Mouse (Mus musculus) hindbrain, embryonic 12.5 days (tissue): ENCODE measurements at regions not wholly inside any gene's neighbourhood (a gene's known extent, or its start where the extent isn't known, plus 50 kb on each side); places are given as distances from the start of the nearest gene placed in this dataset.

Experiments
- ATAC-seq: fragments of 200-750 bp; cut with Nextera tagmentation; 2 replicates; pipeline ENCODE4 v1.8.0; 2017; ENCODE audit warnings: moderate TSS enrichment; ENCODE audit not compliant: low FRiP score
- H3K27ac ChIP-seq: fragments of 300-500 bp; sonication (generic); 2 replicates; pipeline ENCODE4 v1.5.1; 2016; ENCODE audit warnings: mild to moderate bottlenecking
- H3K27me3 ChIP-seq: fragments of 300-500 bp; sonication (generic); 2 replicates; pipeline ENCODE4 v1.6.1; 2016; ENCODE audit warnings: mild to moderate bottlenecking
- H3K36me3 ChIP-seq: fragments of 300-500 bp; sonication (generic); 2 replicates; pipeline ENCODE4 v1.6.1; 2016; ENCODE audit warnings: mild to moderate bottlenecking
- H3K4me1 ChIP-seq: fragments of 300-500 bp; sonication (generic); 2 replicates; pipeline ENCODE4 v1.6.1; 2016
- H3K4me2 ChIP-seq: fragments of 300-500 bp; sonication (generic); replicated peaks from 2 replicates; pipeline ENCODE4 v1.6.1; 2016; ENCODE audit warnings: mild to moderate bottlenecking
- H3K4me3 ChIP-seq: fragments of 300-500 bp; sonication (generic); 2 replicates; pipeline ENCODE4 v1.5.1; 2016; ENCODE audit warnings: mild to moderate bottlenecking
- H3K9ac ChIP-seq: fragments of 300-500 bp; sonication (generic); 2 replicates; pipeline ENCODE4 v1.6.1; 2016; ENCODE audit warnings: mild to moderate bottlenecking, moderate library complexity
- H3K9me3 ChIP-seq: fragments of 300-500 bp; sonication (generic); replicated peaks from 2 replicates; pipeline ENCODE4 v1.6.1; 2016; ENCODE audit warnings: mild to moderate bottlenecking
- WGBS: fragments of 180-500 bp; shearing (Covaris S2); methylation state at CpG from one replicate; pipeline ENCODE4 v1.1.7; 2016; 5-methylcytosine and 5-hydroxymethylcytosine counted together

DNA sequence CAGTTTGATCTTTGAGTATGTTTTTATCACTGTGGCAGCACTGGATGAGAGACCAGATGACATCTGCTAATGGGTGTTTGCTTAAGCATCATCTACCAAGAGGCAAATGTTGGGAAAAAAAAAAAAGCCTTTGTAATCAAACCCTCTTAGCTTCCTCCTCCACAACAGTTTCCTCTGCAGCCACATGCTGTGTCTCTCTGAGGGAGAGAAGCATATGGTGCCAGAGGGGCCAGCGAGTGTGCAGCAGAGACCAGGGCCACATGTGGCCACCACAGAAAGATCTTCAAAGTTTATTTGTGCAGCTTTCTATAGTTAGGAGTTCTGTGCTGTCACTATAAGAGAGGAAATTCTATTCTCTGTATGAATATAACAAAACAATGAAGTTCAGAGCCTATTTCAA, 427.6 kb upstream of the Klf6 start:
- Histone ChIP-seq H3K4me1 (no peaks in the 10 kb centered on the region), H3K27me3 (no peaks in the 10 kb centered on the region), H3K27ac (no peak overlapping the region), H3K36me3 (no peaks in the 10 kb centered on the region), H3K4me3 (no peak overlapping the region), H3K9me3 (no peaks in the 10 kb centered on the region), H3K9ac (no peak overlapping the region), H3K4me2 (no peak overlapping the region)
- no peak for ATAC-seq
- WGBS, result 40% methylated on average over 1 of the region's 1 CpGs

DNA sequence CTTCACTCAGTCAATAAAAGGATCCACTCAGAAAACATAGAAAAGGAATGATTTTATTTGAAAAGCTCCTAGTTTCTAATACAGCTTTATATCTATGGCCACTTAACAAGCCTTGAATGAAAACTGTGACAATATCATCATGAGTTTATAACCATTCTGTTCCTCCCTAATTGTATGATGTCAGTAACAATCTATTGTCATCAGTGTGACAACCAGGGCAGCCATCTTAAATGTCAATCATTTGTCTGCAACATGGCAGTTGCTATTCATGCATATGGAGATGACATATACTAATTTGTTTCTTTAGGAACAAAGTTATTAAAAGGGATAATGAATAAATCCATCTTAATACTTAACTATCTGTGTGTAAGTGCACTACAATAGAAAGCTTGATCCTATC, 426.2 kb upstream of the Klf6 start:
- Histone ChIP-seq H3K4me2 (no peak overlapping the region), H3K4me1 (no peaks in the 10 kb centered on the region), H3K27ac (no peak overlapping the region), H3K36me3 (no peaks in the 10 kb centered on the region), H3K27me3 (no peaks in the 10 kb centered on the region), H3K4me3 (no peak overlapping the region), H3K9me3 (no peaks in the 10 kb centered on the region), H3K9ac (no peak overlapping the region)
- ATAC-seq, result no peak

DNA sequence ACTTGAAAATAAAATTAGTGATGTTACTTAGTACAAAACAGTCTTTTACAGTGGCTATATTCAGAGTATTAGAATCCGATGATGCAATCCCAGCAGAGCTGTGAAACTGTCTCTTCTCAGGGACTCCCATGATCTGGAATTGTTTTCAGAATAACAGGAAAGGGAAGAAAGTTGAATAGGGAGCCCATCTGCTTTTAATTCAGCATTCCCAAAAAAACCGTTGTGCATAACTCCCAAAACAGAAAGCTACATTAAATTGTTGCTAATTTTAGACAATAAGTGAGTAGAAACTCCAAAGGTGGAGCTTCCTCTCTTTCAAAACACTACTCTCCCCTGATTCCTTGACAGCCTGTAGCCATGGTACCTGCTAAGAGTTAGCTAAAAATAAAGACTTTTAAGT, 425.1 kb upstream of the Klf6 start:
- H3K4me3 ChIP-seq, result no peak overlapping the region
- ATAC-seq, result no peak
- no peaks in the 10 kb centered on the region for H3K27me3 ChIP-seq
- H3K4me1 ChIP-seq, result no peaks in the 10 kb centered on the region
- no peak overlapping the region for H3K27ac ChIP-seq
- no peaks in the 10 kb centered on the region for H3K9me3 ChIP-seq
- H3K4me2 ChIP-seq, result no peak overlapping the region
- H3K9ac ChIP-seq, result no peak overlapping the region
- no peaks in the 10 kb centered on the region for H3K36me3 ChIP-seq
- WGBS, result 76% methylated on average over 2 of the region's 2 CpGs

DNA sequence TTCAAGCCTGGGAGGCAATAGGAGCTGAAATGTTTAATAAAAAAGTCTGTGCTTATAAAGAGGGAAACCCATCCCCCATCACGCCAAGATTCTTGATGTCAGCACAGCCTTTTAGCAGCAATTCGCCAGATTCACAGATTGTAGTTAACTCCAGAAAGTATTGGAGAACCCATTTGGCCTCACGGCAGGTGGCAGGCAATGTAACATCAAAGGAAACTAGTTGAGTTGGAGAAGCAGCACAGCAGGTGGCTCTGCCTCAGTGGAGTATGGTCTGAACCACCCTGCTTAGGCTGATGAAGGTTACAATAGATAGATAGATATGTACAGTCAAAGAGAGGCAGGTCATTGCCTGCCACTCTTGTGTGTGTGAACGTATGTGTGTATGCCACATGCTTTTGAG, 420.8 kb upstream of the Klf6 start:
- no peak overlapping the region for H3K4me2 ChIP-seq
- no peak overlapping the region for H3K27ac ChIP-seq
- H3K4me1 ChIP-seq, result no peaks in the 10 kb centered on the region
- no peak for ATAC-seq
- H3K9ac ChIP-seq, result no peak overlapping the region
- WGBS, result 72% methylated on average over 4 of the region's 4 CpGs
- H3K27me3 ChIP-seq, result no peaks in the 10 kb centered on the region
- no peaks in the 10 kb centered on the region for H3K36me3 ChIP-seq
- no peak overlapping the region for H3K4me3 ChIP-seq
- H3K9me3 ChIP-seq, result no peaks in the 10 kb centered on the region

DNA sequence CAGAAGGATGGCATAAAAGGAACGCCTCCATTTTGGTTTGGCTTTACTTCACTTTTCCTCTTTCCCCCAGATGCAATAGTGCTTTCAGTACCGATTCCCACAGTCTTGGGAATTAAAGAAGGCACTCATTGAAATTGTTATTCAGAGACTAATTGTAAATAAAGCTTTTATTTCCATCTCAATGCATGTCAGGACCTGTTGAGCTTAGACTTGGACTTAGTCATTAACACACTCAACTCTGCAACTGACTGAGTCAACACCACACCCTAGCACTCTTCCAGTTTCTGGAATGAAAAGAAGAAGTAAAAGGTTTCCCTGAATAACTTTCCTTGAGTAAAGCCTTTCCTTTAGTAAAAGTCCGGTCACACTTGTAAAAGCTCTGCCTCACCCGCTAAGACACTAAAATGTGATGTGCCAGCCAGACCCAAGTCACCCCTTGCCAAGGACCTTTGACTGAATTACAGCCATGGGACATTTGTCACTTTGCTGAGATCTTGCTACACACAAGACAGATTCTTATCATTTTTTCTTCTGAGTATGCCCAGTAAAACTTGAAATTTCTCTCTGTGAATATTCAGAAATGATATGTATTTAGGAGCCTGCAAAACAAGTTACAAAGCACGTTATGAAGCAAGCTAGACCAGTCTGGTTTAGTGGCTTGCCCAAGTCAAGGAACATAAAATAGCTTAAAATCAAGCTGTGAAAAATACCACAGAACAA, 416.4 kb upstream of the Klf6 start:
- H3K27ac ChIP-seq, result no peak overlapping the region
- no peaks in the 10 kb centered on the region for H3K9me3 ChIP-seq
- ATAC-seq, result no peak
- WGBS, result 90% methylated on average over 5 of the region's 5 CpGs
- no peak overlapping the region for H3K4me3 ChIP-seq
- H3K4me2 ChIP-seq, result no peak overlapping the region
- H3K36me3 ChIP-seq, result no peaks in the 10 kb centered on the region
- no peak overlapping the region for H3K9ac ChIP-seq
- no peaks in the 10 kb centered on the region for H3K4me1 ChIP-seq
- no peaks in the 10 kb centered on the region for H3K27me3 ChIP-seq

DNA sequence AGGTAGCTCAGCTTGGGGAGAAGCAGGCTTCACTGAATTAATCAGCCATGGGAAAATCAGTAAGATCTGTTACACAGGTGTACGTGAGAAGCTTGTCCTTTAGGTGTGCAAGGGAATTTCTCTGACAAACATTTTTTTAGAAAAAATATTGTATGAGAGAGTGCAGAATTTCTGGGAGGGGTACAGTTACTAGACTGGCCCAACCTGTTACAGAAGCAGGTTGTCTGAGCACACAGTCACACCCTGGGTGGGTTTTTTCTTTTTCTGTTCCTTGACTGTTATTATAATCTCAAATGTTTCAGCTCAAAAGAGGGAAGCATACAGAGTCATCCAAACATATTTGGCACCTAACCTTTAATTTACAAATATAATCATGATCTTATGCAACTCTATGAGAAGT, 412.7 kb upstream of the Klf6 start:
- ATAC-seq, result no peak
- H3K27me3 ChIP-seq, result no peaks in the 10 kb centered on the region
- H3K4me1 ChIP-seq, result no peaks in the 10 kb centered on the region
- H3K36me3 ChIP-seq, result no peaks in the 10 kb centered on the region
- no peaks in the 10 kb centered on the region for H3K9me3 ChIP-seq
- WGBS, result 75% methylated on average over 1 of the region's 1 CpGs
- no peak overlapping the region for H3K4me3 ChIP-seq
- no peak overlapping the region for H3K27ac ChIP-seq
- no peak overlapping the region for H3K4me2 ChIP-seq
- H3K9ac ChIP-seq, result no peak overlapping the region

DNA sequence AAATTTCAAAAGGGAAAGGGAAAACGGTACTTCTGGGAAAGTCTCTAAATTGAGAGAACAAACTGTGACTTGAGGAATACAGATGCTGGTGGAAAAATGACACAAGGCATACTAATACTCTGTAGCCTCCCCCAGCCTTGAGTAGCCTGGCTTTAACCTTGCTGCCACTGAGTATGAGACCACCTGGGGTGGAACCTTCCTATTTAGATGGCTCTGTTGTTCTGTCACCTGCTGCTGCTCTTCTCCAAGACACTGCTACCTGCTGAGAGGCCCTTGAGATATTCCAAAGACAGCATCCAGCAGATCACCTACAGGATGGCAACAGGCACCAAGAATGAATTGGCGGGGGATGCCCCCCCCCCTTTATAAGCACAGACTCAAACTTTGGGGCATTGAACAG, 380.5 kb upstream of the Klf6 start:
- Histone ChIP-seq H3K9me3 (no peaks in the 10 kb centered on the region), H3K36me3 (no peaks in the 10 kb centered on the region), H3K9ac (no peak overlapping the region), H3K27me3 (no peaks in the 10 kb centered on the region), H3K4me3 (no peak overlapping the region), H3K4me2 (no peak overlapping the region), H3K4me1 (no peaks in the 10 kb centered on the region), H3K27ac (no peak overlapping the region)
- no peak for ATAC-seq
- WGBS, result 75% methylated on average over 2 of the region's 2 CpGs

DNA sequence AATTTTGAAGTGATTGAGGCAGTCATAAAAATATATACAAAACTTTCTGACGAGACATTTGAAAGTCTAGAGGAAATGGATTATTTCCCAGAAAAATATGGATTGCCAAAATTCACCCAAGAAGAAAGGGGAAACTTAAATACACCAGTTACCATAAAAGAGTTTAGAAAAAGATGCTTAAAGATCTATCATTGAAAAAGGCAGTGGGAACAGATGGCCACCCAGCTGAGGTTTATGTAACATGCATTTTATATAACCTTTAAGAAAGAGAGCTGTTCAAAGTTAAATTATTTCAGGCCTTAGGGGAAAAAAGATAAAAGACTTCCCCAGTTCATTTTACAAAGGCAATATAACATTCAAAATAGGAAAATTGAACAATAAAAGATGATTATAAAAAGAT, 369.0 kb upstream of the Klf6 start:
- Histone ChIP-seq H3K4me3 (no peak overlapping the region), H3K9me3 (no peaks in the 10 kb centered on the region), H3K27me3 (no peaks in the 10 kb centered on the region), H3K4me2 (no peak overlapping the region), H3K27ac (no peak overlapping the region), H3K36me3 (no peaks in the 10 kb centered on the region), H3K9ac (no peak overlapping the region), H3K4me1 (no peaks in the 10 kb centered on the region)
- no peak for ATAC-seq
- 87% methylated on average over 1 of the region's 1 CpGs for WGBS

DNA sequence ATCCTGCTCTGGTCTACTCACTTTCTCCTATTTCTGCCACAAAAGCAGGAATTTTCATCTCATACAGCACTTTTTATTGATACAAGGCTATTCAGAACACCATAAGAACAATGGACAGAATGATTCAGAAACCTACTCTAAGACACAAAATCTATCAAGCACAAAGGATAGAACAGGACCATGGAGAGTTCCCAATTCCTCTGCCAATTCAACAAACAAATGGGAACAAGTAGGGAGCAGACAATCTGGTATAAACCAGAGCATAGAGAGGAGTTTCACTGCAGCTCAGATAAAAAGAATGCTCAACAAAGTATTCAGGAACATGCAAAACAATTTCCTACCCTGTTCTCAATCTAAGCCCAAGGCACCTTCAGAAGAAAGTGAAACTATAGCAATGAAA, 363.7 kb upstream of the Klf6 start:
- no peak for ATAC-seq
- H3K27ac ChIP-seq, result no peak overlapping the region
- no peak overlapping the region for H3K9ac ChIP-seq
- no peaks in the 10 kb centered on the region for H3K9me3 ChIP-seq
- no peaks in the 10 kb centered on the region for H3K4me1 ChIP-seq
- H3K4me2 ChIP-seq, result no peak overlapping the region
- H3K4me3 ChIP-seq, result no peak overlapping the region
- H3K27me3 ChIP-seq, result no peaks in the 10 kb centered on the region
- no peaks in the 10 kb centered on the region for H3K36me3 ChIP-seq

DNA sequence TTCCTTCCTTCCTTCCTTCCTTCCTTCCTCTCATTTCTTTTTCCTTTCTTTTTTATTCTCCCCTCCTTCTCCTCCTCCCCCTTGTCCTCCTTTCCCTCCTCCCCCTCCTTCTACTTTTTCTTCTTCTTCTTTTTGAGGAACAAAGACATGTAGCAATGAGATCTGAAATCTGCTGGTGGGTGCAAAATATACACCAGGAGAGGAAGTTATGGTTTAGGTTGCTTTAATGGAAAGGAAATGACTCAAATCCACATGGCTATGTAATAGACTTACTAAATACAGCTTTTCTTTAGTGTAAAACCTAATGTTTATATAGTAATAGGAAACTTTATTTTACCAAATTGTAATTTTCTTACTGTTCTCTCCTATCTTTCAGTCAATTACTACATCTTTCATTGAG, 349.5 kb upstream of the Klf6 start:
- Histone ChIP-seq H3K27ac (no peak overlapping the region), H3K4me1 (no peaks in the 10 kb centered on the region), H3K4me3 (no peak overlapping the region), H3K27me3 (no peaks in the 10 kb centered on the region), H3K4me2 (no peak overlapping the region), H3K9ac (no peak overlapping the region), H3K9me3 (no peaks in the 10 kb centered on the region), H3K36me3 (no peaks in the 10 kb centered on the region)
- ATAC-seq, result no peak

DNA sequence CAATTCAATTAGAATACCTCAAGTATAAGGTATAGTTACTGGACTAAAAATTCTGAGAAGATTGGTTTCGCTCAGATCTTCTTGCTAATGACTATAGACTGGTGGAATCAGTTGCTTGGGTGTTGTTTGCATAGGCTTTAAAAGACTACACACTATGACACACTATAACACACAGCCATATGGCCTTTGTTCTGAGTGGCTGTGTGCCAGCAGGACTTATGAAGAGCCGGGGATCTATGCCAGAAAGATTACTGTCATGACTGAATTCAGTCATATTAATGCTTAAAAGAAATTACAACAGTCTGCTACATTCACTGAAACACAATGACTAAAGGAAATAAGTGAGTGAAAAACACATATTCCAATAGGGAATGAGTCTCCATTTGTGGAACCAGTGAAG, 345.7 kb upstream of the Klf6 start:
- no peak for ATAC-seq
- no peak overlapping the region for H3K4me3 ChIP-seq
- H3K4me1 ChIP-seq, result no peaks in the 10 kb centered on the region
- no peaks in the 10 kb centered on the region for H3K9me3 ChIP-seq
- no peaks in the 10 kb centered on the region for H3K36me3 ChIP-seq
- no peak overlapping the region for H3K4me2 ChIP-seq
- no peak overlapping the region for H3K9ac ChIP-seq
- H3K27me3 ChIP-seq, result no peaks in the 10 kb centered on the region
- WGBS, result 78% methylated on average over 2 of the region's 2 CpGs
- no peak overlapping the region for H3K27ac ChIP-seq

DNA sequence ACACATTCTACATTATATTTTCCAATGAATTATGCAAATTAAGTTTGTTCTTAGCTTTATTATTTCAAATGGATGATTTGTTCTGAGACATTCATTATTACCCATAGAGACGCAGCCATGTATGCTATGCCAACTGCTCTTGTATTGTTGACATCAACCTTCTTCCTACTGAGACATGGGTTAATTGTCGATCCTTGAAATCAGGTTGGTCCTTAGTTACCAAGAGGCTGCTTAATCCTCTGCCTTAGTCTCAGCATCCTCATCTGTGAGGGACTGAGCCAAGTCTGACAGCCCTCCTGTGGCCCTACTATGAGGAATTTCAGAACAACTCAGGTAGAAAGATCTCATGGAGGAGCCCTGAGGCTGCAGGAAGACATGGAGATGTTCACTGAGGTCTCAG, 345.2 kb upstream of the Klf6 start:
- H3K27me3 ChIP-seq, result no peaks in the 10 kb centered on the region
- H3K9ac ChIP-seq, result no peak overlapping the region
- H3K4me3 ChIP-seq, result no peak overlapping the region
- no peaks in the 10 kb centered on the region for H3K36me3 ChIP-seq
- H3K27ac ChIP-seq, result no peak overlapping the region
- no peak for ATAC-seq
- no peaks in the 10 kb centered on the region for H3K9me3 ChIP-seq
- no peaks in the 10 kb centered on the region for H3K4me1 ChIP-seq
- H3K4me2 ChIP-seq, result no peak overlapping the region
- WGBS, result 92% methylated on average over 2 of the region's 2 CpGs

DNA sequence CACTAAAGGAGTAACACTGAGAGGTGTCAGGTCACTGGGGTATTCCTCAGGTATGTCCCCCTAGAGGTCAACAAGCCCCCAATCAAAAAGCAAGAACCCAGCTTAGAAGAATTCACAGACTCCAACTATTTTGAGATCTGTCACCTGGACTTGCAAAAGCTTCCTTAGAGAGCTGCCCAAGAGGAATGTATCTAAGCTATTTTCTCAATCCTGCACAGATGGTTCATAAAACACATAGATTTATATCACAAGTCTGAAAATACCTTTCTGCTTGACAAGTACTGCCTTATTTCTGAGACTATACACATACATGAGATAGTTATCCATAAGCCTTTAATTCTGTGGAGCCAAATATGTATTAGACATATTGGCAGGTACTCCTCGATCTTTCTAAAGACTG, 342.1 kb upstream of the Klf6 start:
- Histone ChIP-seq H3K36me3 (no peaks in the 10 kb centered on the region), H3K4me2 (no peak overlapping the region), H3K4me3 (no peak overlapping the region), H3K9me3 (no peaks in the 10 kb centered on the region), H3K27ac (no peak overlapping the region), H3K27me3 (no peaks in the 10 kb centered on the region), H3K9ac (no peak overlapping the region), H3K4me1 (no peaks in the 10 kb centered on the region)
- 84% methylated on average over 1 of the region's 1 CpGs for WGBS
- no peak for ATAC-seq

DNA sequence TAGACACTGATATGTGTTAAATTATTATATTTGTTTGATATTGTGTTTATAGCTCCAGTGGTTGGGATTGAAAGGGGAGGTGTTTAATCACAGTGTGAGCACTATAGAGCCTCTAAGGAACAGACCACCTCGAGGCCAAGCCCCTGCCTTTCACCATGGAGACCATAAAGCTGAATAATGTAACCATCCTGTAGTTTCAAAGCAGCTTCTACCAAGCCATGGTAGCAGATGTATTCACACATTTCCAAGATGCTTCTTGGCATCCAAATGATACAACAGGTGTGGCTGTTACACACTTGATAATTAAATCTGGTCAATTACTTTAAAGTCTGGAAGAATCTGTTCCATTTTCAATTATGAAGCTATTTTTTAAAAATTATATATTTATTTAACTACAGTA, 341.7 kb upstream of the Klf6 start:
- Histone ChIP-seq H3K36me3 (no peaks in the 10 kb centered on the region), H3K9ac (no peak overlapping the region), H3K4me1 (no peaks in the 10 kb centered on the region), H3K9me3 (no peaks in the 10 kb centered on the region), H3K27ac (no peak overlapping the region), H3K4me2 (no peak overlapping the region), H3K27me3 (no peaks in the 10 kb centered on the region), H3K4me3 (no peak overlapping the region)
- no peak for ATAC-seq
- WGBS, result 68% methylated on average over 1 of the region's 1 CpGs
